Mouse (Mus musculus) thymus, postnatal 4 days (tissue): ENCODE data around the gene Kng2.
"Not testable (repeated sequence)": the region's sequence is repeated elsewhere in the genome, so short reads cannot be mapped to it uniquely, and the experiment has no call there.

Source experiments
- DNase-seq: peaks from one replicate; pipeline ENCODE4 v3.0.0; 2021

The Kng2 gene

GRCm38 (mm10) chr16:23028966-23029600 is at the start of gene Kng2:
Gene Kng2 (minus strand): TSS chr16:23029482.
- DNase-seq: not testable (repeated sequence)

- DNase-seq: not testable (repeated sequence)
These were observed 48.2 kb upstream of the Kng2 start for GRCm38 (mm10) chr16:23077516-23077915.

- not testable (repeated sequence) for DNase-seq
These were observed 31.6 kb upstream of the Kng2 start for GRCm38 (mm10) chr16:23060781-23061325.

GRCm38 (mm10) chr16:23059630-23060029 is 30.3 kb upstream of the Kng2 start:
- not testable (repeated sequence) for DNase-seq

GRCm38 (mm10) chr16:23057668-23058447 is 28.6 kb upstream of the Kng2 start, which contains the start of gene Kng1:
Gene Kng1 (plus strand): TSS chr16:23057865.
- not testable (repeated sequence) for DNase-seq

- DNase-seq: no peak
These were observed 17.0 kb upstream of the Kng2 start for GRCm38 (mm10) chr16:23046319-23046718.

GRCm38 (mm10) chr16:23040876-23041275 is 11.6 kb upstream of the Kng2 start:
- DNase-seq: no peak

- DNase-seq: no peak
These were observed 10.0 kb upstream of the Kng2 start for GRCm38 (mm10) chr16:23039281-23039680.

GRCm38 (mm10) chr16:23037744-23038143 is 8.5 kb upstream of the Kng2 start:
- no peak for DNase-seq

GRCm38 (mm10) chr16:23033673-23034072 is 4.4 kb upstream of the Kng2 start:
- no peak for DNase-seq

GRCm38 (mm10) chr16:23030673-23031435 is 1.6 kb upstream of the Kng2 start:
- no peak for DNase-seq

- not testable (repeated sequence) for DNase-seq
These were observed 1.9 kb downstream of the Kng2 start for GRCm38 (mm10) chr16:23027341-23027740.

- DNase-seq: no peak
These were observed 2.7 kb downstream of the Kng2 start for GRCm38 (mm10) chr16:23026582-23026981.

- no peak for DNase-seq
These were observed 4.2 kb downstream of the Kng2 start for GRCm38 (mm10) chr16:23025111-23025510.

- not testable (repeated sequence) for DNase-seq
These were observed 8.7 kb downstream of the Kng2 start for GRCm38 (mm10) chr16:23020571-23020970.

- not testable (repeated sequence) for DNase-seq
These were observed 14.6 kb downstream of the Kng2 start for GRCm38 (mm10) chr16:23014645-23015044.

- not testable (repeated sequence) for DNase-seq
These were observed 15.5 kb downstream of the Kng2 start for GRCm38 (mm10) chr16:23013786-23014185.

GRCm38 (mm10) chr16:22996951-22997350 is 32.3 kb downstream of the Kng2 start:
- not testable (repeated sequence) for DNase-seq

- DNase-seq: no peak
These were observed 61.8 kb downstream of the Kng2 start for GRCm38 (mm10) chr16:22967383-22968030.

- DNase-seq: no peak
These were observed 66.0 kb downstream of the Kng2 start for GRCm38 (mm10) chr16:22963293-22963692.

GRCm38 (mm10) chr16:22962256-22962655 is 67.0 kb downstream of the Kng2 start:
- no peak for DNase-seq

GRCm38 (mm10) chr16:22961073-22961472 is 68.2 kb downstream of the Kng2 start:
- DNase-seq: no peak

GRCm38 (mm10) chr16:22956085-22956439 is 73.2 kb downstream of the Kng2 start:
- no peak for DNase-seq
